Mouse (Mus musculus) mouse embryonic stem cell (cell line): ENCODE measurements at regions not wholly inside any gene's neighbourhood (a gene's known extent, or its start where the extent isn't known, plus 50 kb on each side); places are given as distances from the start of the nearest gene placed in this dataset.

Source experiments
- in situ Hi-C, 2 experiments: fragments of 300-500 bp; cut with MboI; formaldehyde crosslinking; loops; 1 replicate in 1 of 2; 3 replicates in 1 of 2; pipeline ENCODE4 v1.14.3; 2019 to 2020; ENCODE audit warnings: low sequenced_read_pairs in 2 of 2, low pct_unique_long_range_greater_than_20kb in 1 of 2, mixed read lengths in 1 of 2; ENCODE audit not compliant: unreplicated experiment in 1 of 2

DNA sequence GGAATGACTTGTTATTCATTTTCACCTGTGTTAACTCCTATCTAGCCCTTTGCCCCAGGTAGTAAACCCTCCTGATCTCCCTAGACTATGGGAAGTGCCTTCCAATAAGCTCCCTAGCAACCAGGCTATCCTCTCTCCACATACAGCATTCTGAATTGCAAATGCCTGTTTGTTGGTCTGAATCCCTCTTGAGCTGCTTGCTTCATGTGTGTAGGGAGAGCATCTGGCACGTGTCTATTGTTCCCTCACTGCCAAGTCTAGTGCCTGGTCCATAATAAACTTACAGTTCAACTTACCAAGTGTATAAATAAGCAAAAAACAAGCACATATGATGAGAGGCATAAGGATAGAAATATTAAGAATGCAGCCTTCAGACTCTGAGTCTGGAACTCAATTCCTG lies 314.5 kb downstream of the Cenpc1 start:
- in situ Hi-C loops, result no loop called here

DNA sequence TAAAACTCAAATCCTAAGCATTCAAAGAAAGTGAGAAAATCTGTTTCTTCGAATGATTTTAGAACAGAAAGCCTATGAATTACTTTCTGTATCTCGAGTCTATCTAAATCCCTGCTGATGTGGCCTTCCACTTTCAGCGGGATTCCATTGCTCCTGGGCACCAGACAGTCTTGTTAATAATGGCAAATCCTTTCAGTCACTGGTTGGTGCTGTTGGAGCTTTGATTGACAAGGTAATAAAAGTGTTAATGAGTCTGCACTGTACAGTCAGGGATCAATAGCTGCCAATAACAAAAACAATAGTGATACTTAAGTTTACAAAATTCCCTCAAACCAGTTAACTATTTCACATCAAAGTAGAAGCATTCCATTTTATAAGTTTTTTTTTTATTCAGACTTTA lies 335.8 kb downstream of the Cenpc1 start:
- in situ Hi-C loops, result no loop called here

DNA sequence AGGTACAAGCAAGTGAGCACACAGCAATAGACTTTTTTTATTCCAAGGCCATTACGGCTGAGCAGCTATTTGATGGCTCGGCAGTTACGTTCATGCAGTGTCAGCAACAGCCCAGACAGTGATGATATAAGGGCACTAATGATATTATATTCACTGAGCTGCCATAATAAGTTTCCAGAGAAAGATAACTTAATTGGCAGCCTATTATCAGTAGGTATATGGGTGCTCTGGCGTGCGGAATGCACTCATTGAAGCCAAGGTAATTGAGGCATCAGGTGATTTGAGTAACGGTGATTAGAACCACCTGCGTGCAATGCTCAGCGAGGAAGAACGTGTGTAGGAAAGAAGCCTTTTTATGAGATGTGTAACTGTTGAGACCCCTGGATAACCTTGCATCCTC lies 358.0 kb downstream of the Cenpc1 start:
- in situ Hi-C loops, result no loop called here

DNA sequence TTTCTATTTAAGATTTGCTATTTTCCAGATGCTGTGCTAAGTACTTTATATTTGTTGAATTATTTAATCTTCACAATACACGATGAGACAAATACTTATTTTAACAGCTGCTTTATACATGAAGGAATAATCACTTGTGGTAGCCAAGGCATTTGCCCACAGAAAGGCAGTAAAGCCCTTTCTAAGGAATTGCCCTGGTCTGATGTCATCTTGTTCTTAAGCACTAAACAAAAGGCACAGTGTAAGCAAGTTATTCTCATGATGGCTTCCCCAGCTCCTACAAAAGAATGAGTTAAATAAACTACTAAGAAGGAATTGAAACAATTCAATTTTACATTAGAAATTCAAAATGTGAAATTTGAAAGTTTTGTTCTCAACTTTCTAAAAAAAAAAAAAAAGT lies 358.8 kb downstream of the Cenpc1 start:
- in situ Hi-C loops, result no loop called here

DNA sequence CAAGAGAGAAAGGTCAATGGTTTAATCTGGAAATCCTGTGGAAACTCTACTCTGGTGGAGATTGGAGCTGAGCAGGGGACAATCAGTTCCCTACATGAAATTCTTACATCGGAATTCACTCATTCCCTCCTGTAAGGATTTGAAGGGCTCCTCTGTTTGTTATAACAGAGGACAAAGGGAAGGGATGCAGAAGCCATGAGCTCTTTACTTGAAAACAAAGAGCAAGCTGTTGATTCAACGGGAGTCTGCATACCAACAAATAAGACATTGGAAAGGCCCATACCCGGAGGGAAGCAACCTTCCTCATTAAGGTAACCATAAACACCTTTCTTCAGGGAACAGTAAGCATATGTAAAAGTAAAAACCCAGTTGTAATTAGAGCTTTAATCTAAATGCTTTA lies 359.3 kb downstream of the Cenpc1 start:
- in situ Hi-C loops, result no loop called here

GRCm38 (mm10) chr5:85677872-85678271 lies 387.5 kb downstream of the Cenpc1 start:
- in situ Hi-C loops, result no loop called here

GRCm38 (mm10) chr5:85671121-85671520 lies 394.3 kb downstream of the Cenpc1 start:
- in situ Hi-C loops, result no loop called here

GRCm38 (mm10) chr5:85661487-85661886 lies 403.9 kb downstream of the Cenpc1 start:
- in situ Hi-C loops, result no loop called here

DNA sequence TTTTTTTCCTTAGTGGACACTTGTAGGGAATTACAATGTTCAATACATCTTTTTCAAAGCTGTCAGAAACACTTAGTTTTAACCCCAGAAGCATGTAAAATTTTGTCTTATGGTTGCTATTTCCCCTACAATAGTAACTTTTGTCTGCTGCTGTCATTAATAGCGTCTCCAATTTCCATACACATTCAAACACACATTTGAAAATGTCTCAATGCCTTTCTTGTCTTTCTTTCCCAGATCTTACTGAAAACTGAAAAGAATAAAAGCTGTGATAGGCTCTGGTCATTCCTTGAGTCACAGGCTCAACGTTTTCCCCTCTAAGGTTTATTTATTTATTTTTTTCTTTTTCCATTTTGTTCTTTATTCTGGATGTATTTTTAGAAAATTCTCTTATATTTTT lies 444.3 kb downstream of the Cenpc1 start:
- in situ Hi-C loops, result no loop called here

DNA sequence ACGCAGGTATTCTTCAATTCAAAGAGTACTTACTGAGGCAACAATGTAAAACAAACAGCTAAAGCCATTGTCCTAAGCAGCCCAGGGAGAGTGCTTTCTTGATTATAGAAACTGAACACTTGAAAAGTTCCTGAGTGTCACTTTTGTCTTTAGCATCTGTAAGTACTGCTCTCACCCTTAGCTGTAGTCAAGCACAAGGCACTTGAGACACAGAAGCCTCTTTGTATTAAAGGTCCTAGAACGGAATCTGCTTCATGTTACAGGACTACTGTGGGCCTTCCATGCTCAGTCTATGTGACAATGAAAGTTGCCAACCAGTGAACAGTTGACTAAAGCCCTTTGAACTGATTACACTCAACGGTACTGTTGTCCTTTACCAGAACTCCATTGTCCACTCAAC lies 450.6 kb downstream of the Cenpc1 start:
- in situ Hi-C loops, result no loop called here

DNA sequence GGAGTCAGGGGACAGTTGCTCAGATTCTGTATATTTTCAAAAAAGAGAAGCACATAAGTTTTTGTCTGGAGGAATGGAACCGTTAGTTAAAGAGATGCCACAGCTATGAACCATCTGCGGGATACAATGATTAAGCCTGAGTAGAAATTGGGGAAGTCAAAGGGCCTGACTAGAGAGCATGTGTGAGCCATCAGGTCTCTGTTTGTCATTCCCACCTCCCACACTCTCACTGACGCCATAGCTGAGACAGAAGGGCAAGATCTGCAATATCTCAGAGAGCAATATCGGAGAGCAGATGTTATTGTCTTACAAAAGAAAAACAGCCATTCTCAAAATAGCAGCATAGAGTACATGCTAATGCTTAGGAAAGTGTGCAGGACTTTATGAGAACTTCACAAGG lies 452.8 kb downstream of the Cenpc1 start:
- in situ Hi-C loops, result no loop called here

DNA sequence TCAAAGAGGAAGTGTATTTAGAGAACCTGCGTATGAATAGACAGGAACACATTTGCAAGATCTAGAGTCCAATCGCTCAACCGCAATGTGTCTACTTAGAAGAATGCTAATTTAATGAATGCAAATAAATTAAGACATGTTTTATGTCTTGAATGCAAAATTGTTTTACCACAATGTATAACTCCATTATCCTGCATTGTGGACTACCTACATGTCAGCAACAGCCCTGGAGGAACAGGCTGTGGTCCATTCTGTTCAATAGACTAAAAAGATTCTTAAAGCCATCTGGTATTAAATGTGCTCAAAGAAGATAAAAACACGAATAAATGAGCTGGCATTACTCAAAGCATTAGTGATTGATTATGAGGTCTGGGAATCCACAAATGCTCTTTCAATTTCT lies 456.3 kb downstream of the Cenpc1 start:
- in situ Hi-C loops, result no loop called here

GRCm38 (mm10) chr5:85598164-85598563 lies 467.2 kb downstream of the Cenpc1 start:
- in situ Hi-C loops, result loop anchor here in 1 of 2 experiments (25.0 kb wide), 1 partner anchor 339 kb away; no protein-coding TSS in a partner anchor

GRCm38 (mm10) chr5:85595082-85595447 lies 470.3 kb downstream of the Cenpc1 start:
- in situ Hi-C loops, result loop anchor here in 1 of 2 experiments (25.0 kb wide), 1 partner anchor 342 kb away; no protein-coding TSS in a partner anchor

DNA sequence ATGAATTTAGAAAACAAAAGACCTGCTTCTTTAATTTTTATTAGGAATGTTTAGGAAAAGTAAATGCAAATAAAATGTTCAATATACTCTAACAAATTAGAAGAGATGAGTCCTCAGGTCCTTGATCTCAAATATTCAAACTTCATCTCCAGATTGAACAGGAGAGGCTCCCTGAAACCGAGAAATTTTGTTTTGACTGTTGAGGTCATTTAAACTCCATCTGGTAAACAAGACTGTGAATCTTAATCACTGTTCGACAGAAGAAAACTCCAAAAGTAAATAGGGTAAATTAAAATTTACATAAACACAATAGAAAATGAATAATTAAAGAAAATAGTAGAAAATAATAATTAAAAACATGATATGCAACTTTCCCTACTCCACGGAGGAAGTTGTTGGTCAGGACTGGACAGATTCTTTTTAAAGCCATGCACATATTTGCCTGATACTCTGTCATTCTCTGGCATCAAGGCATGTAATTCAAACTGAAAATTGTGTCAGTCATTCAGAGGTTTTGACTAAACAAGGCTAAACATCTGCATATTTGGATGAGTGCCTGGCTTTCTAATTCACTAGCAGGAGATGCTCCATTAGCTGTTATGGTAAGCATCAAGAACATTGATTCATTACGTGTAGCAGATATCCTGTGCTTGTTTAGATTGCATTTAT lies 470.8 kb downstream of the Cenpc1 start:
- in situ Hi-C loops, result loop anchor here in 1 of 2 experiments (25.0 kb wide), 1 partner anchor 343 kb away; no protein-coding TSS in a partner anchor

DNA sequence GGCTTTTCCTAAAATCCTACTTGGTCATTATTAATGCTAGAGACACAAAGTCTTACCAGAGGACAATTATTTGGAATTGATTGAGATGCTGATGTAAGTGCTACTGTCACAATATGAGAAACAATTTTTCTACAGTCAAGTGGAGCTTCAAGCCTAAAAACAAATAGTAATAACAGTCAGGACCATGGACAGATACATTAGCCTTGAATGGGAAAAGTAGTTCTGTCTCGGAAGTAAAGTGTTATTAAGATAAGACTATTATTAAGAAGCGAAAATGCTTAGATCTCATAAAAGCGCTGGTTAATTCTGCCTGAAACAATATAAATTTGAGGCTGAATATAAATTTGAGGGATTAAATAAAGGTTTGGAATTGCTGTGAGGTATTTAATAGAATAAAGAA lies 473.1 kb downstream of the Cenpc1 start:
- in situ Hi-C loops, result loop anchor here in 1 of 2 experiments (25.0 kb wide), 1 partner anchor 345 kb away; no protein-coding TSS in a partner anchor

DNA sequence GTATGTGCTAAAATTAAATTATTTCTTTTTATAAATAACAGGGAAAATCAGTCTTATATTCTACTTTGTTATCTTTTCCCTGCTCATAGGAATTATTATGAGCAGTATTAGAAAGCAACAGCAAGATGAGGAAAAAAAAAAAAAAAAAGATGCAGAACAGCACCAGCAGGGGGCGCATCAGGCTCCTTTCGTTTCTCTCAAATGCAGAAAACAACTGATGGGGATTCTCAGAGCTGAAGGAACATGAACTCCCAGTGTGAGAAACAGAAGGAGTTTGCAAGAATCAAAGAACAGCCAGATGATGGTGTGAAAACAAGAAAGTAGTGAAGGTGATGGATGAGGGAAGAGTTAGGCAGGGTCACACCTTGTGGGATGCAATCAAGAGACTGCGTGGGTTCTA lies 478.7 kb downstream of the Cenpc1 start:
- in situ Hi-C loops, result loop anchor here in 1 of 2 experiments (25.0 kb wide), 1 partner anchor 351 kb away; no protein-coding TSS in a partner anchor

GRCm38 (mm10) chr5:85572531-85572930 lies 492.9 kb downstream of the Cenpc1 start:
- in situ Hi-C loops, result no loop called here

- in situ Hi-C loops, result no loop called here
These were observed 493.4 kb downstream of the Cenpc1 start for GRCm38 (mm10) chr5:85571967-85572366.

GRCm38 (mm10) chr5:85571381-85571780 lies 494.0 kb downstream of the Cenpc1 start:
- in situ Hi-C loops, result no loop called here
